Mouse (Mus musculus) cerebellum, adult 18-20 months (tissue): ENCODE measurements around the gene Dlg3.

ENCODE experiments used
- DNase-seq, 2 experiments: peaks; one replicate each; pipeline ENCODE4 v3.0.0; 2021

Dlg3 gene

DNA sequence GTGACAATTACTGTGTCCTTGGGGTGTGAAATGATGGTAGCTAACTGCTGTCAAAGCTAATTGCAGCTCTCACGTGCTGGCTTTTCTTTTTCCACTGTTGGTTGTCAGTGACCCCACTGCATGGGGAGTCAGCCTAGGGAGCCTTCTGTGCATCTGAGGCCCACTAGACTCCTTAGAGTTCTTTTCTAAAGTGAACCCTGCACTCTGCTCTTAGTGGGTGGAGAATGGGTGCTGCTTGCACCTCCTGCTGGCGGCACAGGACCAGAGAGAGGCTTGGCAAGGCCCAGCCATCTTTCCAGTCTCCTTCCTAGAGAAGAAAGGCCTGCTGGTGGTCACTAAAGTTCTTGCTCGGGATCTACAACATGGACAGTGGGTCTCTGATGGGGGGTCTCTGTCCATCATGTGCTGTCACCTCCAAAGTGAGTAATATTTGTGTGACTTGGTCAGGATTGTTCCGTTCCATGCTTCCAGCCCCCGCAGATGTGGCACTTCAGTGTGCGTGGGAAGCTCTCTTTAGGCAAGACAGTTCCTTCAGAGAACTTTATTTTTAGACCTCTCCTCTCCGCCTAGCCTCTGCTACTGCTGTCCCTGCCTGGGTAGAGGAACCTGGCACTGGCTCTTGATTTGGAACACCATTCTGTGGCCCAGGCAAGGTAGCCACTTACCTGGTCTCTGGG lies 30.5 kb downstream of the Dlg3 start:
- no peak for DNase-seq

DNA sequence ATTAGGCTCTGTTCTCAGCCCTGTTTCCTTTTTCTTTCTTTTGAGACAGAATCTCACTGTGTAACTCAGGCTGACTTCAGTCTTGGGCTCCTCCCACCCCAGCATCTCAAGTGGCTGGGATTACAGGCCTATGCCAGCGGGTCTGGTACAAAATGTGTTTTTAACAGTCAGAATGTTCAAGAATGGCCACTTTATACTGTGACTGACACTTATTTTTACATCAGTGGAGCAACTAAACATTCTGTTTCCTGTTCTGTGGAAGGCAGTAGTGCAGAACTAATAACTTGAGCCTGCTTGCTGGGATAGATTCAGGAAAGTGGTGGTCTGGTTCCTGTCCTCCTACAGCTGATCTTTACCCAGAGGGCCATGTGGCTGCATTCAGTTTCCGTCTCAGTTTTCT lies 33.1 kb downstream of the Dlg3 start:
- no peak for DNase-seq

- no peak for DNase-seq
Observed at GRCm38 (mm10) chrX:100802034-100802433, 34.5 kb downstream of the Dlg3 start.

GRCm38 (mm10) chrX:100811129-100811528 lies 43.6 kb downstream of the Dlg3 start:
- DNase-seq = no peak

GRCm38 (mm10) chrX:100814139-100814538 lies 46.6 kb downstream of the Dlg3 start:
- DNase-seq = no peak

- DNase-seq = peak; percentile 77 to 83
Observed at GRCm38 (mm10) chrX:100815766-100816165, 48.2 kb downstream of the Dlg3 start.

- DNase-seq = no peak
Observed at GRCm38 (mm10) chrX:100818681-100819080, 51.2 kb downstream of the Dlg3 start.

- no peak for DNase-seq
Observed at GRCm38 (mm10) chrX:100821149-100821548, 53.6 kb downstream of the Dlg3 start.

DNA sequence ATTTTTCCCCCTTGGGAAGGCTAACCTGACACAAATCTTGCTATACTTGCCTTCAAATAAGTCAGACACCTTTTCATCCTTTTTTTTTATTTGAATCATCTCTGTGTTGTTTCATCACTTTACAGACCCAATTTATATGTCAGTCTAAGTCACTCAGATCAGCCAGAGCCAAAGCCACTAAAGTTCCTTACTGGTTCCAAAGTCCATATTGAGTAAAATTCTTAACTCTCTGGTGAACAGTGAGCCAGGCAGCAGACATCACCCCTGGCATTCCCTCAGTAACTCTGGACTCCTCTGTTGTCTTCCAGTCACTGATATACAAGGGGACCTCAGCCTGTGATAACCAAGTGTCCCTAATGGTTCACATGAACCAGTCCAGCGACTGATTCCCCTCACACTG lies 58.0 kb downstream of the Dlg3 start:
- DNase-seq = no peak

- DNase-seq = no peak
Observed at GRCm38 (mm10) chrX:100832806-100833205, 65.3 kb downstream of the Dlg3 start.

- DNase-seq = no peak
Observed at GRCm38 (mm10) chrX:100839211-100839610, 71.7 kb downstream of the Dlg3 start.
